Mouse (Mus musculus): ENCODE measurements at regions not wholly inside any gene's neighbourhood (a gene's known extent, or its start where the extent isn't known, plus 50 kb on each side); places are given as distances from the start of the nearest gene placed in this dataset.
A peak's percentile ranks its signal among the peaks of the same experiment; 100 is the strongest.
"Not testable (repeated sequence)": the region's sequence is repeated elsewhere in the genome, so short reads cannot be mapped to it uniquely, and the experiment has no call there.

GRCm38 (mm10) chr1:189561831-189562230, 126.1 kb downstream of the Cenpf start:
- ATAC-seq (replicated peaks; ENCODE audit: low FRiP score, low read depth) = no peak
- Histone ChIP-seq H3K4me3 (replicated peaks; ENCODE audit: low read depth, low read length) (no peak overlapping the region), H3K9ac (ENCODE audit: low read depth, low read length) (no peak overlapping the region), H3K9me3 (replicated peaks; ENCODE audit: low read length) (no peaks in the 10 kb centered on the region), H3K27ac (no peak overlapping the region), H3K27me3 (ENCODE audit: insufficient read depth, low read length) (no peaks in the 10 kb centered on the region), H3K4me1 (replicated peaks; ENCODE audit: insufficient read depth, low read length) (no peaks in the 10 kb centered on the region), H3K36me3 (ENCODE audit: insufficient read depth, low read length) (no peaks in the 10 kb centered on the region), H3K4me2 (ENCODE audit: low read length) (no peak overlapping the region)
- no peak for DNase-seq (ENCODE audit: low spot score)
- TF ChIP-seq CTCF (IDR thresholded peaks at IDR 0.05; ENCODE audit: low read depth) = no peak
- 68% methylated on average over 12 of the region's 12 CpGs for WGBS

- no peak for TF ChIP-seq CTCF (IDR thresholded peaks at IDR 0.05; ENCODE audit: low read depth)
- Histone ChIP-seq H3K27ac (no peak overlapping the region), H3K9me3 (replicated peaks; ENCODE audit: low read length) (no peaks in the 10 kb centered on the region), H3K4me3 (replicated peaks; ENCODE audit: low read depth, low read length) (no peak overlapping the region), H3K27me3 (ENCODE audit: insufficient read depth, low read length) (no peaks in the 10 kb centered on the region), H3K9ac (ENCODE audit: low read depth, low read length) (no peak overlapping the region), H3K4me2 (ENCODE audit: low read length) (peak overlapping the region; percentile 28), H3K36me3 (ENCODE audit: insufficient read depth, low read length) (no peaks in the 10 kb centered on the region), H3K4me1 (replicated peaks; ENCODE audit: insufficient read depth, low read length) (no peaks in the 10 kb centered on the region)
- ATAC-seq (replicated peaks; ENCODE audit: low FRiP score, low read depth) = no peak
- no peak for DNase-seq (ENCODE audit: low spot score)
- WGBS = 36% methylated on average over 10 of the region's 10 CpGs
These were observed 127.3 kb downstream of the Cenpf start for GRCm38 (mm10) chr1:189560576-189560975.

- Histone ChIP-seq H3K4me1 (replicated peaks; ENCODE audit: insufficient read depth, low read length) (no peaks in the 10 kb centered on the region), H3K9me3 (replicated peaks; ENCODE audit: low read length) (no peaks in the 10 kb centered on the region), H3K4me3 (replicated peaks; ENCODE audit: low read depth, low read length) (no peak overlapping the region), H3K9ac (ENCODE audit: low read depth, low read length) (no peak overlapping the region), H3K4me2 (ENCODE audit: low read length) (no peak overlapping the region), H3K27ac (no peak overlapping the region), H3K36me3 (ENCODE audit: insufficient read depth, low read length) (no peaks in the 10 kb centered on the region), H3K27me3 (ENCODE audit: insufficient read depth, low read length) (no peaks in the 10 kb centered on the region)
- ATAC-seq (replicated peaks; ENCODE audit: low FRiP score, low read depth) = no peak
- peak; percentile 43 for TF ChIP-seq CTCF (IDR thresholded peaks at IDR 0.05; ENCODE audit: low read depth)
- 89% methylated on average over 9 of the region's 9 CpGs for WGBS
- no peak for DNase-seq (ENCODE audit: low spot score)
These were observed 137.0 kb downstream of the Cenpf start for GRCm38 (mm10) chr1:189550851-189551250.

- ATAC-seq (replicated peaks; ENCODE audit: low FRiP score, low read depth) = no peak
- H3K27me3 ChIP-seq (ENCODE audit: insufficient read depth, low read length) = no peaks in the 10 kb centered on the region
- DNase-seq (ENCODE audit: low spot score) = no peak
- WGBS = 90% methylated on average over 2 of the region's 2 CpGs
- H3K27ac ChIP-seq = no peak overlapping the region
- H3K9me3 ChIP-seq (replicated peaks; ENCODE audit: low read length) = no peaks in the 10 kb centered on the region
- no peak overlapping the region for H3K4me2 ChIP-seq (ENCODE audit: low read length)
- no peaks in the 10 kb centered on the region for H3K4me1 ChIP-seq (replicated peaks; ENCODE audit: insufficient read depth, low read length)
- no peak overlapping the region for H3K4me3 ChIP-seq (replicated peaks; ENCODE audit: low read depth, low read length)
- H3K9ac ChIP-seq (ENCODE audit: low read depth, low read length) = no peak overlapping the region
- no peaks in the 10 kb centered on the region for H3K36me3 ChIP-seq (ENCODE audit: insufficient read depth, low read length)
- TF ChIP-seq CTCF (IDR thresholded peaks at IDR 0.05; ENCODE audit: low read depth) = no peak
These were observed 130.8 kb upstream of the Kcnk2 start for GRCm38 (mm10) chr1:189532834-189533233.

- H3K9me3 ChIP-seq (replicated peaks; ENCODE audit: low read length) = no peaks in the 10 kb centered on the region
- H3K9ac ChIP-seq (ENCODE audit: low read depth, low read length) = no peak overlapping the region
- no peaks in the 10 kb centered on the region for H3K27me3 ChIP-seq (ENCODE audit: insufficient read depth, low read length)
- no peaks in the 10 kb centered on the region for H3K4me1 ChIP-seq (replicated peaks; ENCODE audit: insufficient read depth, low read length)
- 75% methylated on average over 5 of the region's 5 CpGs for WGBS
- no peak overlapping the region for H3K4me3 ChIP-seq (replicated peaks; ENCODE audit: low read depth, low read length)
- DNase-seq (ENCODE audit: low spot score) (no peak), ATAC-seq (replicated peaks; ENCODE audit: low FRiP score, low read depth) (no peak)
- no peak for TF ChIP-seq CTCF (IDR thresholded peaks at IDR 0.05; ENCODE audit: low read depth)
- H3K36me3 ChIP-seq (ENCODE audit: insufficient read depth, low read length) = no peaks in the 10 kb centered on the region
- no peak overlapping the region for H3K27ac ChIP-seq
- H3K4me2 ChIP-seq (ENCODE audit: low read length) = no peak overlapping the region
These were observed 124.3 kb upstream of the Kcnk2 start for GRCm38 (mm10) chr1:189526329-189526728.

- no peaks in the 10 kb centered on the region for H3K9me3 ChIP-seq (replicated peaks; ENCODE audit: low read length)
- WGBS = 60% methylated on average over 7 of the region's 7 CpGs
- H3K36me3 ChIP-seq (ENCODE audit: insufficient read depth, low read length) = no peaks in the 10 kb centered on the region
- TF ChIP-seq CTCF (IDR thresholded peaks at IDR 0.05; ENCODE audit: low read depth) = no peak
- H3K9ac ChIP-seq (ENCODE audit: low read depth, low read length) = no peak overlapping the region
- H3K4me2 ChIP-seq (ENCODE audit: low read length) = no peak overlapping the region
- H3K27ac ChIP-seq = no peak overlapping the region
- ATAC-seq (replicated peaks; ENCODE audit: low FRiP score, low read depth) = no peak
- no peaks in the 10 kb centered on the region for H3K27me3 ChIP-seq (ENCODE audit: insufficient read depth, low read length)
- H3K4me1 ChIP-seq (replicated peaks; ENCODE audit: insufficient read depth, low read length) = no peaks in the 10 kb centered on the region
- DNase-seq (ENCODE audit: low spot score) = no peak
- H3K4me3 ChIP-seq (replicated peaks; ENCODE audit: low read depth, low read length) = no peak overlapping the region
These were observed 113.4 kb upstream of the Kcnk2 start for GRCm38 (mm10) chr1:189515476-189515875.

- no peak for ATAC-seq (replicated peaks; ENCODE audit: low FRiP score, low read depth)
- Histone ChIP-seq H3K27me3 (ENCODE audit: insufficient read depth, low read length) (no peaks in the 10 kb centered on the region), H3K9ac (ENCODE audit: low read depth, low read length) (no peak overlapping the region), H3K4me2 (ENCODE audit: low read length) (no peak overlapping the region), H3K4me1 (replicated peaks; ENCODE audit: insufficient read depth, low read length) (no peaks in the 10 kb centered on the region), H3K27ac (no peak overlapping the region), H3K9me3 (replicated peaks; ENCODE audit: low read length) (no peaks in the 10 kb centered on the region; the same call in 1 of the 2 replicates), H3K36me3 (ENCODE audit: insufficient read depth, low read length) (no peaks in the 10 kb centered on the region), H3K4me3 (replicated peaks; ENCODE audit: low read depth, low read length) (no peak overlapping the region)
- whole genome bisulfite sequencing = 87% methylated on average over 4 of the region's 4 CpGs
- no peak for TF ChIP-seq CTCF (IDR thresholded peaks at IDR 0.05; ENCODE audit: low read depth)
- no peak for DNase-seq (ENCODE audit: low spot score)
These were observed 111.3 kb upstream of the Kcnk2 start for GRCm38 (mm10) chr1:189513358-189513757.

GRCm38 (mm10) chr1:189507301-189507700, 105.2 kb upstream of the Kcnk2 start:
- H3K4me3 ChIP-seq (replicated peaks; ENCODE audit: low read depth, low read length); H3K9ac ChIP-seq (ENCODE audit: low read depth, low read length); H3K9me3 ChIP-seq (replicated peaks; ENCODE audit: low read length); DNase-seq (ENCODE audit: low spot score); H3K27me3 ChIP-seq (ENCODE audit: insufficient read depth, low read length); ATAC-seq (replicated peaks; ENCODE audit: low FRiP score, low read depth); H3K36me3 ChIP-seq (ENCODE audit: insufficient read depth, low read length); H3K4me1 ChIP-seq (replicated peaks; ENCODE audit: insufficient read depth, low read length); H3K27ac ChIP-seq; H3K4me2 ChIP-seq (ENCODE audit: low read length): not testable (repeated sequence)
- WGBS = 81% methylated on average over 1 of the region's 1 CpGs
